Mouse (Mus musculus) brown adipose tissue, adult 24 weeks (tissue): Measurements from ENCODE around the gene Ep400. TPM values are rescaled to one million over a fixed set of nuclear protein-coding genes. Genes with fewer than 3 reads are reported as not detected.
A peak's percentile ranks its signal among the peaks of the same experiment; 100 is the strongest.
"Not testable (repeated sequence)": the region's sequence is repeated elsewhere in the genome, so short reads cannot be mapped to it uniquely, and the experiment has no call there.

Source experiments
- H3K27ac ChIP-seq: fragments of 200-500 bp; replicated peaks from 2 replicates; pipeline ENCODE4 v1.5.1; 2012; ENCODE audit warnings: low read depth, mild to moderate bottlenecking, low read length
- H3K4me1 ChIP-seq: fragments of 200-500 bp; 2 replicates; pipeline ENCODE4 v1.6.1; 2012; ENCODE audit warnings: low read length, mixed read lengths; ENCODE audit not compliant: control insufficient read depth, insufficient read depth, insufficient read length
- H3K4me3 ChIP-seq: fragments of 200-500 bp; 2 replicates; pipeline ENCODE4 v1.5.1; 2012; ENCODE audit warnings: low read depth, mild to moderate bottlenecking, low read length, moderate library complexity; ENCODE audit not compliant: insufficient read depth
- polyA plus RNA-seq: library from polyadenylated mRNA; stranded (reverse); fragments of >200 nt; gene quantifications from 2 replicates; pipeline ENCODE4 v1.2.4, GENCODE M21; 2012; ENCODE audit not compliant: missing spikeins, insufficient read depth, insufficient read length

Gene Ep400
- polyA plus RNA-seq, 1 experiment, result 10.6 TPM

DNA sequence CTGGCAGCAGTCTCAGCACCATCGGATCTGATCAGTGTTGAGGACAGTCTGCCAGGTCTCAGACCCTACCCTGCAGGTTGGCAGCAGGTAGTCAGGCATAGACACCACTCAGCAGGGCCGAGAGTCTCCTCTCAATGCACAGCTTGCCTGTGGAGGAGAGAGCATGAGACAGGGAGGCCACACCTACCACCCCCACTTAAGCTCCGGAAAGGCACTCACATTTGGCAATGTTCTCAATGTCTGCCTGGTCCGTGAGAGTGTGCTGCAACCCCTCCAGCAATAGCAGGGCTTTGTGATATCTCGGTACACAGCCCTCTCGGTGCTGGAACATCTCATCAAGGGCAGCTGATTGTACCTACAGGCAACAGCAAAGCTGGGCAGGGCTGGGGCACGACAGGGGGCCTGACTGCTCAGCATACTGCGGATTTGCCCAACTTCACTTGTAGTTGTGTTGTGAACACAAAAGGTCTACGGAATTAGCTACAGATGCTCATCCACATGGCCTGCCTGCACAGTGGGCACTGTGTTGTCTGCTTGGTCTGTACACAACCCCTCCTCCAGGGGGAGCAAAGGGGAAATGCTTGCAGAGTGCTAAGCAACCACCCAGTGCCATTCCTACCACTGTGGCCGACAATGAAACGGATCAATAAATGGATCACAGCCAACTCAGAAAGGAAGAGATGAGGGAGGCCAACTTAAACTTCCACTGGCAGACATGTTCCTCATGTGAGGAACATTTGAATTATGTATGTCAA lies 15.7 kb upstream of the Ep400 start:
- no peaks in the 10 kb centered on the region for H3K4me1 ChIP-seq
- no peak overlapping the region for H3K4me3 ChIP-seq
- no peak overlapping the region for H3K27ac ChIP-seq

DNA sequence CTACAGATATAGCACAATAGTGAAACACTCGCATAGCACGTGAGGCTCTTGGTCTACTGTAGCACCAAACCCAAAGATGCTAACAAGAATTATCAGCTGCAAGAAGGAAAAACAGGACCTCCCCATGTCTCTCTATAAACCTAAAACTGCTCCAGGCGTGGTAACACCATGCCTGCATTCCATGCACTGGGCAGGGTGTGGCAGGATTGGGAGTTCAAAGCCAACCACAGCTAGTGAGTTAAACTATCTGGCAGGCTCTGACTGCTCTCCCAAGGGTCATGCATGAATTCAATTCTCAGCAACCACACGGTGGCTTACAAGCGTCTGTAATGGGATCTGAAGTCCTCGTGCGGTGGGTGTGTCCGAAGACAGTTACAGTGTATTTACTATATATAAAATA lies 12.6 kb upstream of the Ep400 start:
- no peak overlapping the region for H3K4me3 ChIP-seq
- H3K4me1 ChIP-seq, result peaks cover 5% of the 10 kb centered on the region; the same call in 1 of the 2 replicates
- H3K27ac ChIP-seq, result no peak overlapping the region

DNA sequence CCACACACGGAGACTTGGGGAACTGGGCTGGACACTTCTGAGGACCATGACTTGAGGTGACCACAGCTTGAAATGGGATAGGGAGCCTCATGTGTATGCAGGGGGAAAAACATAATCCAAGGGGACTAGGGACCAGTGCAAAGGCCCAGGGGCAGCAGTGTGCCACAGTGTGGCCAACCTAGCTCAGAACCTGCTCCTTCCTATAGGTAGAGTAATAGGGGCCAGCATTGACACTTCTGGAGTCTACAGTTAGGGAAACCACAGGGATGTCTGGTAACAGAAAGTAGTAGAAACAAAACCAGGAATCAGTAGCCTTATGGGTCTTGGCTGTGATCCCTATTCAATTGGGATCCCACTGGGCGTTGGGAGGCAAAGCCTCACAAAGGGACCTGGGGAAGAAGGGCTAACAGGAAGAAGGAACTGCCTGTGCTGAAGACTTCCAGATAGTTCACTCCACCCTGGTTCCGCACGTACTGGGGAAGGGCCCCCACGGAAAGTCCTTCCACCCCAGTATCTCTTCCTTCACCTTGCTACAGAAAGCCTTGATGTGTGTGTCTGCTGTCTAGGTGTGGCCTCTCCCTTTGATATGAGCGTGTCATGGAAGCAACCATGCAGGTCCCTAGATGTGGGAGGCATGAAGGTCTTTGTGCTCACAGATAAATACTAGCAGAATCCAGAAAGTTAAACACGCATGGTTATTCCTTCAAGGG lies 11.2 kb upstream of the Ep400 start:
- H3K4me3 ChIP-seq, result no peak overlapping the region
- no peak overlapping the region for H3K27ac ChIP-seq
- peaks cover 5% of the 10 kb centered on the region; the same call in 1 of the 2 replicates for H3K4me1 ChIP-seq

DNA sequence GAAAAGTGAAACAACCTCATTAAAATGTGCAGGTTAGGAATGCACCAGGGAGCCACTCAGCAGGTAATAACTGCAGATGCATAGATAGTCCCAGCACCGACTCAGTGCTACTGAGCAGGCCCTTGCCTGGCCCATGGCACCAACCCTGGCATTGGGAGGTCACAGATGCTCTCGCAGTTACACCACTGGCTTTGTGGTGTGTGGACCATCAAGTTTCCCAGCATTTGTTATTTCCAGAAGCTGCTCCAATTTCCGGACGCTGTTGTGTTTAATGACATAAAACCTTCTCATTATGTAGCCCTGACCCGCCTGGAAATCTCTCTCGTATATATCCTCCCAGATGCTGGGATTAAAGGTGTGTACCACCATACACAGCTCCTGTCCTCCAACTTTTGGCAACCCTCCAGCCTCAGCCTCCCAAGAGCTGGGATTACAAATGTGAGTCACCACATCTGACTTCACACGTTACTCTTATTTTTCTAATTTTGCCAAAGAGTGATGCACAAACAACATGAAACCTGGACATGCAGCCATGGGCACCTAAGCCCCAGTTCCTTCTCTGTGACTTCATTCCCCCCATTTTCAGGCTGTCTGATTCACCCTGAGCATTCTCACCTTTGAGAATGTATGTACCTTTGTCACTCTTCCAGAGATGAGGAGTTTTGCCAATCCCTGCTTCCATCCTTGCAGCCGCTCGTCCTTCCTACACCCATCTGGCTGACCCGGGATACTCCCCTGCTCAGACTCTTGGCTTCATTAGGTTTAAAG lies 10.4 kb upstream of the Ep400 start:
- H3K27ac ChIP-seq, result no peak overlapping the region
- H3K4me1 ChIP-seq, result peaks cover 5% of the 10 kb centered on the region; the same call in 1 of the 2 replicates

DNA sequence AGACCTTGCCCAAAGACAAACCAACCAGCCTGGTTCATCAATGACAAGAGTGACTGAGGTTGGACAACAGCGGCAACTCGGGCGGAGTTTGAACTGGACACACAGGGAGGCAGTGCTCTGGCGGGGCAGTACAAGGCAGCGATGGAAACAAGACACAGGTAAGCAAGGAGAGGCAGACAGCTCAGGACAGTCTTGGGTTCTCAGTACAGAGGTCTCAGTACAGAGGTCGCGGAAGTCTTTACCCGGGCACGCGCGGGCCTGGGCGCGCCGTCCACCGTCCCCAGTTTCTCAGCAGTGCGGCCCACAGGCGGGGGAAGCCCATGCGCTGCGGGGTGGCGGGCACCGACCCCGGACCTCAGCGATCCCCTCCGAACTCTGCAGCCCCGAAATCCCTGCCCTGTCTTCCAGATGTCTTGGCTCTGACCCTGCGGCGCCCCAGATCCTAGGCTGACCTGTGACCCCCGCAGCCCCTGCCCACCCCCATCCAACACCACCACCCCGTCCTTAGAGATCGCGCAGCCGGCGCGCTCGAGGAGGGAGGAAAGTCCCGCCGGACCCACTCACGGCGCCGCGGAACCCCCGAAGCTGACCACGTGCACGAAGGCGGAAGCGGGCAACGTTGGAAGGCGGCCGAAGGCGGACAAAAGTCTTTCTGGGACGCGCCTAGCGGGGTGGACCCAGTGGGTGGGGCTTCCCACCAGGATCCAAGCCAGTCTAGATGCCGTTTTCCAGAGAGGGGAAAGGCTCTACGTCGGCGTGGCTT lies 9.7 kb upstream of the Ep400 start, which contains the start of gene Pus1:
Pus1 (minus strand) TSS at position 662 of the 763 bp plus-strand sequence.
- Histone ChIP-seq H3K4me1 (peaks cover 5% of the 10 kb centered on the region; the same call in 1 of the 2 replicates), H3K27ac (no peak within 1 kb of the TSS), H3K4me3 (peak within 1 kb of the TSS; percentile 76)

More for the DNA sequence above, 10.4 kb upstream of the Ep400 start:
- peak overlapping the region; percentile 76 for H3K4me3 ChIP-seq

DNA sequence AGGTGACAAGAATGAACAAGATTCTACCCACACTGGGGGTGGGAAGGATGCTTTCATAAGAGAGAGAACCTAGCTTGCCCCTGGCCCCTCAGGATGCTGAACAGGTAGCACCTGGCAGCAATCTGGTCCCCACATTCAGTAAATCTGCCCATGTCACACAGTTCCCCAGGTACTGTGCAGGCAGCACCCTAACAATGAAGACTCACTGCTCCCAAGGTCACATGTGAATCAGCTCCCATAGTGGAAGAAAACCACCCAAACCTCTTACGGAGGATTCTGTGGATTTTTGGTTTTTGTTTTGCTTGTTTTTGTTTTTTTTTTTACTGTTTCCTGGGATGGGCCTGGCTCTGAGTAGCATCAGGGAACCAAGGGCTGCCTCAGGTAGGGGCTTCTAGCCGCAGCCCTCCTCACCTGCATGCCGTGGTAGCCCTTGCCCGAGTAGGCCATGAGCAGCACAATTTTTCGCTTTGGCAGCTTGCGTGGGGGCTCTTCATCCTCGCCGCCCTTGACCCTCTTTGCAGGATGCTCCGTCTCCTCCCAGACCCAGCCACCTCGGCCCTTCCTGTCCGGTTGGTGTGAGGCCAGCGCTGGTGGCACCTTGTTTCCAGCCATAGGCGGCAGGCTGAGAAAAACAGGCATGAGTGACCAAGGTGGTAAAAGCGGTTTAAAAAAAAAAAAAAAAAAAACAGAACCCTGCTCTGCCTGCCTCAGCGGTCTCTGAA lies 8.9 kb upstream of the Ep400 start:
- H3K4me1 ChIP-seq, result peaks cover 5% of the 10 kb centered on the region; the same call in 1 of the 2 replicates
- H3K27ac ChIP-seq, result no peak overlapping the region
- H3K4me3 ChIP-seq, result peak overlapping the region; percentile 76

DNA sequence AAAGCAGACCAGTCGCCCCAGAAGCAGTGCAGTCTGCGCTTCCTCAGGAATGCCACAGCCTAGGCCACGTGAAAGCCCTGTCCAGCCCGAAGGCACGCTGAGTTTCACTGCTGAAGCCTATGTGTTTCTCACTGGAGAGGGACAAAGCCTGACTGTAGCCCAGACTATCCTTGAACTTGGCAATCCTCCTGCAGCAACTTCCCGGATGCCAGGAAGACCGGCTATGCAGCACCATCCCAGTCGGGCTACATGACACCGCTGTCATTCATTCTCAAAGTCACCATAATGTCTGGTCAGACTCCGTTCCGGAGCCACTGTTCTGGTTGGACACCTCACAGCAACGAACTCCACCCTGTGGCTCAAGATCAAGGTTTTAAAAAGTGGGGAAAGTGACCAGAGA lies 7.7 kb upstream of the Ep400 start:
- Histone ChIP-seq H3K4me1 (peaks cover 5% of the 10 kb centered on the region; the same call in 1 of the 2 replicates), H3K27ac (no peak overlapping the region), H3K4me3 (no peak overlapping the region)

DNA sequence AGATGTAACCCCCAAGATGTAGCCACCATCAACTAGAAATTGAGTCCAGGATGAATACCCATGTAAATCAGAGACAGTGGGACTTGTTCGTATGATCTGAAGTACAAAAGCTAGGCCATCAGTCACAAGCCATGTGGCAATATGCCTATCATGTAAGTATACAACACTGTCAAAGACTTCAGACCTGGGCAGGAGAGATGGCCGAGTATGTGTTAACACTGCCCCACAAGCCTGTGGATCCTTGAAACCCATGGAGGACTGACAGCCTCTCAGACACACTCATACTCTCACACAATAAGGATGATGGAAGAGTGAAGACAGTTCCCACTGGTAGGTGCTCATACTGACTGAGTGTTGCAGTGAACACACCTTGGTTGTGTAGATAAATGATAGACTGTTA lies 5.6 kb upstream of the Ep400 start:
- Histone ChIP-seq H3K27ac (no peak overlapping the region), H3K4me3 (no peak overlapping the region), H3K4me1 (peaks cover 5% of the 10 kb centered on the region; the same call in 1 of the 2 replicates)

DNA sequence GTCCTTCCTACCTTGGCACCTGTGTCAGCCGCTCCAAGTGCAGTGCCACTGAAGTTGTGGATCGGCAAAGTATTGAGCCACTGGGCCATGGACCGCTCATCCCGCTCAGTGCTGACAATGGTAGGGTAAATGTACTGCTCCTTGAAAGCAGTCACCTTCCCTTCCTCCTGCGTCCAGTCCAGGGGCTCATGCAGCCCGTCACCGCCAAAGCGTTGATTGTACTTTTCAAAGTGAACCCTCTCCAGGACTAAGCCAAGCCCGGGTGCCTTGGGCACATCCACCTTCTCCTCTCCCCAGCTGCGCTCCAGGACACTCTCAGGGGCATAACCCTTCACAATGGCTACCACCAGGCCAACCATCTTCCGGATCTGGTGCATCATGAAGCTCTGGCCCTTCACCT lies 4.0 kb upstream of the Ep400 start:
- Histone ChIP-seq H3K4me1 (peaks cover 3% of the 10 kb centered on the region; the same call in 1 of the 2 replicates), H3K4me3 (no peak overlapping the region), H3K27ac (no peak overlapping the region)

DNA sequence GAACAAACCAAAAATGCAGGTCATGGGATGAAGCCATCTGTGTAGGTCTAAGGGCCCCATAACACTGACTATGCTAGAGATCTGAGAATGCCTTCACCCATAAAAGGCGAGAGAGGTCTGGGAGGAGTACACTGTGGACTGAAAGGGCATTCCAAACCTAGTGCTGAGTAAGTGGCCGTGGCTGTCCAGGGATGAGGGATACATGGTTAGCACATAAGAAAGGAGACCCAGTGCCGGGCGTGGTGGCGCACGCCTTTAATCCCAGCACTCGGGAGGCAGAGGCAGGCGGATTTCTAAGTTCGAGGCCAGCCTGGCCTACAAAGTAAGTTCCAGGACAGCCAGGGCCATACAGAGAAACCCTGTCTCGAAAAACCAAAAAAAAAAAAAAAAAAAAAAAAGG lies 2.4 kb upstream of the Ep400 start:
- H3K4me1 ChIP-seq, H3K27ac ChIP-seq, H3K4me3 ChIP-seq: not testable (repeated sequence)

DNA sequence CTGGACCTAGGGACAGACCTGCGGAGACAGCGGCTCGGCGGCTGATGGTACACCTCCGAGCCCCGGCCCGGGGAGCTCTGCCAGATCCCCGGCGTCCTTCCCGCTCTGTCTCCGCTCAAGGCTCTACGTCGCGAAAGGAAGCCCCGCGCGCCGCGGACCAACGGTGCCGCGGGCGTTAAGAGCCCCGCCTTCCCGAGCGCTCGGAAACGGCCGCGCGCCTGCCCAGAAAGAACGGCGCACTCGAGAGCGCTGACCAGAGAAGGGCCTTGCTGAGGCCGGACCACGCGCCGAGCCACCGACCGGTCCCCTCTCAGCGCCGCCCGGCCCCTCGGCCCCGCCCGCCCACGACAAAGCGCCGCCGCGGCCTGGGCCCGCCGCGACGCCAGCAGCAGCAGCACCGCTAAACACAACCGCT lies 479 bp downstream of the Ep400 start:
- Histone ChIP-seq H3K4me3 (peak overlapping the region; percentile 87), H3K4me1 (peaks cover 2% of the 10 kb centered on the region; the same call in 1 of the 2 replicates), H3K27ac (peak overlapping the region; percentile 68; the same call in 1 of the 2 replicates)

DNA sequence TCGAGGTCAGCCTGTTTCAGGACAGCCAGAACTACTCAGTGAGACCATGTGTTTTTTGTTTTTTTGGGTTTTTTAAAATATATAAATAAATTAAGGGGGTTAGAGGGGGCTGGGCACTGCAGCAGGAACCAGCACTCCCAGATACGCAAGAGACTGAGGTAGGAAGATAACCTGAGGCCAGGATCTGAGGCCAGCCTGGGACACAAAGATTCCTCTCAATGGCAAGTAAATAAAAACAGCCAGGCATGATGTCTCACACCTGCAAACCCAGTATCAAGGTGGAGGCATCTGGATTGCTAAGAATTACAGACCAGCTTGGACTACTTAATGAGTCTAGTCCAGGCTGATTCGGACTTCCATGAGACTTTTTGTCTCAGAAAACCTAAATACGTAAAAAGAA lies 1.2 kb downstream of the Ep400 start:
- H3K4me1 ChIP-seq, result peaks cover 2% of the 10 kb centered on the region; the same call in 1 of the 2 replicates
- H3K27ac ChIP-seq, result no peak overlapping the region
- peak overlapping the region; percentile 87 for H3K4me3 ChIP-seq

DNA sequence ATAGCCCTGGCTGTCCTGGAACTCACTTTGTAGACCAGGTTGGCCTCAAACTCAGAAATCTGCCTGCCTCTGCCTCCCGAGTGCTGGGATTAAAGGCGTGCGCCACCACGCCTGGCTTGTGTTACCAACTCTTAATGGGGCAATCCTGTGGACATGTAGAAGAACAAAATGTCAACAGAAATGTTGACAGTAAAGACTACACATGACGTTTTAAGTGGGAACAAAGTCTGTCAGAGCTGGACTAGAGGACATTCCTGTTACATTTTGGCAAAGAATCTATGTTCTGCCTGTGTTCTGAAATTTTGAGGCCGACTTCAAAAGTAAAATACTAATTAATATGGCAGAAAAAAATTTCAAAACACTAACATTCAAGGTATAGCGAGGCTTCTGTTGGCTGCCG lies 6.6 kb downstream of the Ep400 start:
- H3K4me3 ChIP-seq, result no peak overlapping the region
- peaks cover 2% of the 10 kb centered on the region; the same call in 1 of the 2 replicates for H3K4me1 ChIP-seq
- no peak overlapping the region for H3K27ac ChIP-seq

DNA sequence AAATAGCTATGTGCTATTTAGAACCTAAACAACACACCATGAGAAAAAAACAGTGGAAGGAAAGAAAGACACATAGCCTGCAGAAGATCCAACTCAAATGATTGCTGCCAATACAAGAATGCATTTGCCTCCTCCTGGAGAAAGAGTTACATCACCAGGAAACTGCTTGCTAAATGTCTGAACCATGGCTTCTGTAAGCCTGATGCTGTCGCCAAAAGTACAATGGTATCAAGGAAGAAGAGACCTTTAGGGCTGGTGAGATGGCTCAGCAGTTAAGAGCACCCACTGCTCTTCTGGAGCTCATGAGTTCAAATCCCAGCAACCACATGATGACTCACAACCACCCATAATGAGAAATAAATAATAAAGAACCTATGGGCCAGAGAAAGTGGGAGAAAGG lies 25.5 kb downstream of the Ep400 start:
- Histone ChIP-seq H3K4me1 (peaks cover 3% of the 10 kb centered on the region), H3K4me3 (no peak overlapping the region), H3K27ac (no peak overlapping the region)
